Mouse (Mus musculus): ENCODE measurements around the gene Rasgrp1. TPM values are rescaled to one million over a fixed set of nuclear protein-coding genes. Genes with fewer than 3 reads are reported as not detected.
A peak's percentile ranks its signal among the peaks of the same experiment; 100 is the strongest.

Rasgrp1 gene
- polyA plus RNA-seq, 1 experiment from 2014 or later = 0.61 TPM

DNA sequence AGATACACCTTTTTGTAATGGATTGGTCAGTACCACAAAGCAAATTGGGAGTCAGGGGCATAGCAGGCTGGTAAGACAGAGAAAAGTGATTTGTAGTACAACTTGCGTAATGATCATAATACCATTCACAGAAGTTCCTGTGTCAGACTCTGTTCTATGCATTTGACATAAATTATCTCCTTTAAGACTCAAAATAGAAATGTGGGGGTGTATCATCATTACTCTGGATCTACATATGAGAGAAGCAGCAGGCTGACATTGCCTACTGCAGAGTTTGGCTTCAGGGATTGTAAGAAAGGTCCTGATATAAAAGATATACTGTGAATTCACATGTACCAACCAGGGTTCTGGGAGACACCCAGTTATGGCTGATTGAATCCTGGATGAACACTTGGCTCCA lies 28.9 kb upstream of the Rasgrp1 start:
- no peaks in the 10 kb centered on the region for H3K27me3 ChIP-seq (replicated peaks; ENCODE audit: control insufficient read depth, insufficient read depth, low read length)
- no peak overlapping the region for H3K27ac ChIP-seq (ENCODE audit: low read depth)
- H3K9ac ChIP-seq (ENCODE audit: low read length) = no peak overlapping the region
- H3K4me2 ChIP-seq (ENCODE audit: low read length) = no peak overlapping the region
- WGBS = 94% methylated on average over 1 of the region's 1 CpGs
- H3K4me3 ChIP-seq (ENCODE audit: low read depth, low read length) = no peak overlapping the region
- no peaks in the 10 kb centered on the region for H3K36me3 ChIP-seq (ENCODE audit: control insufficient read depth, insufficient read depth, low read length)
- DNase-seq (ENCODE audit: low spot score) (no peak), ATAC-seq (replicated peaks; ENCODE audit: low FRiP score, low TSS enrichment, low read depth) (no peak)
- H3K9me3 ChIP-seq (ENCODE audit: control insufficient read depth, low read length) = no peaks in the 10 kb centered on the region
- H3K4me1 ChIP-seq (replicated peaks; ENCODE audit: control insufficient read depth, insufficient read depth, low read length) = no peaks in the 10 kb centered on the region

DNA sequence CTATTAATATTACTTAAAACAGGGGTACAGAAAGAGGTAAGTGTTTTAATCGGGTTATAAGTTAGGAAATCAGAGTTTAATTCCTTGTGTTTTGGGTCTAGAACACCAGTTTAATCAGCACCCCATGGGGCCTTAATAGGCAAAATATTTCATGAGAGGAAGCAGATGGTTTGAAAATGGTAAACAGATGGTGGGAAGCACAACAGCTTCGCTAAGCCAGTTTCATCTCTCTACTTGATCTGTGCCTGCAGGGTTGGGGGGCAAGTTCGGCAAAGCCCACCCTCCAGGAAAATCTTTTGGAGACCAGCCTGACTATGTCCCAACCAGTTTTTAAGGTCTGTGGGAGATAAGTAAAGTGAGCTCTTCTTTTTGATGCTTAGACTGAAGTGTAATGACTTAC lies 23.7 kb upstream of the Rasgrp1 start:
- Histone ChIP-seq H3K27me3 (replicated peaks; ENCODE audit: control insufficient read depth, insufficient read depth, low read length) (no peaks in the 10 kb centered on the region), H3K36me3 (ENCODE audit: control insufficient read depth, insufficient read depth, low read length) (no peaks in the 10 kb centered on the region), H3K4me2 (ENCODE audit: low read length) (no peak overlapping the region), H3K4me3 (ENCODE audit: low read depth, low read length) (no peak overlapping the region), H3K9me3 (ENCODE audit: control insufficient read depth, low read length) (no peaks in the 10 kb centered on the region), H3K4me1 (replicated peaks; ENCODE audit: control insufficient read depth, insufficient read depth, low read length) (no peaks in the 10 kb centered on the region), H3K9ac (ENCODE audit: low read length) (no peak overlapping the region), H3K27ac (ENCODE audit: low read depth) (no peak overlapping the region)
- DNase-seq (ENCODE audit: low spot score) (no peak), ATAC-seq (replicated peaks; ENCODE audit: low FRiP score, low TSS enrichment, low read depth) (no peak)
- WGBS = 73% methylated on average over 3 of the region's 3 CpGs

DNA sequence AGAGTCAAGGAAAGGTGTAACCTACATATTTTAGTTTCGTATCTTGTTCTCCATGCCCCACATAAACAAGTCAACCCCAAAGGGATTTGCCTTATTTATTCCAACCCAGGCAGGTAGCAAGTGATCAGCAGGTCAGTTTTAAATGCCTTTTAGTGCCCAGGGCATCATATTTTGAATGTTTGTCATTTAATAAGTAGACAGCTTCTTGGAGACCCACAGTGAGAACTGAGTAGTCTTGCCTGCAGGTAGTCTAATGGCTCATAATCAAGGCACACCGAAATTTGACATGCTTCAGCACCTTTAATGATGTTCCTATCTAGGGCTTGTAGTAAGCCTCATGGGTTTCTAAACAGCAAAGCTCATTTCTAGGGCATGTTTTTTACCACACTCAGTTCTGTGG lies 21.3 kb upstream of the Rasgrp1 start:
- Histone ChIP-seq H3K9me3 (ENCODE audit: control insufficient read depth, low read length) (no peaks in the 10 kb centered on the region), H3K36me3 (ENCODE audit: control insufficient read depth, insufficient read depth, low read length) (no peaks in the 10 kb centered on the region), H3K27me3 (replicated peaks; ENCODE audit: control insufficient read depth, insufficient read depth, low read length) (no peaks in the 10 kb centered on the region), H3K4me1 (replicated peaks; ENCODE audit: control insufficient read depth, insufficient read depth, low read length) (no peaks in the 10 kb centered on the region), H3K27ac (ENCODE audit: low read depth) (no peak overlapping the region), H3K4me2 (ENCODE audit: low read length) (no peak overlapping the region), H3K4me3 (ENCODE audit: low read depth, low read length) (no peak overlapping the region), H3K9ac (ENCODE audit: low read length) (no peak overlapping the region)
- ATAC-seq (replicated peaks; ENCODE audit: low FRiP score, low TSS enrichment, low read depth) (no peak), DNase-seq (ENCODE audit: low spot score) (no peak)
- 92% methylated on average over 2 of the region's 2 CpGs for WGBS

DNA sequence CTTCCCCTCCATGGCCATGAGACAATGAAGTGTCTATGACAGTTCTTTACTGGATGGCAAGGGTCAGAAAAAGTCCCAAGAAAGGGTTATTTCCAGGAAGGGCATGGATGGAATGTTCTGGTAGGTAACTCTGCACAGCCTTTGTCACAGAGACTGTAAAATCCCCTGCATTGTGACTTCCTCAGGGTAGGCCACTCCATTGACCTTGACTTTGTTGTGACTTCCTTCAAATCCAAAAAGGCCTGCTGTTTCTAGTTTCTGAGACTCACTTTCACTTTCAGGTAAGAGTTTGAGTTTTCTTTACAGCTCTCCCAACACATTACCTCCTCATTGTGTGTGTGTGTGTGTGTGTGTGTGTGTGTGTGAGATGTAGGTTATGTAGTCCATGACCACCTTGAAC lies 15.1 kb upstream of the Rasgrp1 start:
- DNase-seq (ENCODE audit: low spot score) (no peak), ATAC-seq (replicated peaks; ENCODE audit: low FRiP score, low TSS enrichment, low read depth) (no peak)
- no peak overlapping the region for H3K4me2 ChIP-seq (ENCODE audit: low read length)
- no peaks in the 10 kb centered on the region for H3K36me3 ChIP-seq (ENCODE audit: control insufficient read depth, insufficient read depth, low read length)
- no peak overlapping the region for H3K27ac ChIP-seq (ENCODE audit: low read depth)
- H3K27me3 ChIP-seq (replicated peaks; ENCODE audit: control insufficient read depth, insufficient read depth, low read length) = no peaks in the 10 kb centered on the region
- H3K4me3 ChIP-seq (ENCODE audit: low read depth, low read length) = no peak overlapping the region
- H3K9ac ChIP-seq (ENCODE audit: low read length) = no peak overlapping the region
- no peaks in the 10 kb centered on the region for H3K4me1 ChIP-seq (replicated peaks; ENCODE audit: control insufficient read depth, insufficient read depth, low read length)
- no peaks in the 10 kb centered on the region for H3K9me3 ChIP-seq (ENCODE audit: control insufficient read depth, low read length)

DNA sequence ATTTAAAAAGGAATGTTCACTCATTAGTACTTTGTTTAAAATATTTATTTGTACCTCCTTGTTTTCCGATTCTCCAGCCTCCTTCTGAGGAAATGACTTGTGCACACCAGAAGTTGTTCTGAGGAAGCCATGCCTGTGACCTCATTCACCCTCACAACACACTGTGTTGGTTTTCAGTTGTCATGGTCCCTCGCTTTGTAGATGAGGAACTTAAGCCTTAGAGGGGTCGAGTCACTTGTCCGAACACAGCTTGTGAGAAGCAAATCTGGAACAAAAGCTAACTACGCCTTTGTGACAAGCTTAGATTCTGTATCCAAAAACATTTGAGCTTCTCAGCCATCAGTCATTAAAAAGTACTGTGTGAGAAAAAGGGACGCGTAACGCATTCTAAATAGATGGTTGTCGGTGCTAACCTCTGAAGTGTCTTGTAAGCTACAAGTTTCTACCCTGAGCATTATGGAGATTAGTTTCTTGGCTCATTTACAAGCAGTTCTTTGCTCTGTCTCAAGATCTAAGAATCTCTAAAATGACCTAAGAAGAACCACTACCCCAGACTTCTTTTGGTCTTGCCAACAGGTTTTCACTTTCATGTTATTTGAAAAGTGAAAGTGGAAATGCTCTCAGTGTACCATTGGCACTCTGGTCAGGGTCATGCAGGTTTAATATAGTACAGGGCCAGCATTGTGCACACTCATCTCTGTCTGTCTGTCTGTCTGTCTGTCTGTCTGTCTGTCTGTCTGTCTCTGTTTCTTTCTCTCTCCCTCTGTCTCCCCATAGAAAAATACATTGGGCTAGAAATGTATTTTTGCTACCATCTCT lies 9.7 kb upstream of the Rasgrp1 start:
- Histone ChIP-seq H3K9ac (ENCODE audit: low read length) (no peak overlapping the region), H3K9me3 (ENCODE audit: control insufficient read depth, low read length) (no peaks in the 10 kb centered on the region), H3K4me3 (ENCODE audit: low read depth, low read length) (no peak overlapping the region), H3K36me3 (ENCODE audit: control insufficient read depth, insufficient read depth, low read length) (no peaks in the 10 kb centered on the region), H3K4me2 (ENCODE audit: low read length) (no peak overlapping the region), H3K4me1 (replicated peaks; ENCODE audit: control insufficient read depth, insufficient read depth, low read length) (no peaks in the 10 kb centered on the region), H3K27ac (ENCODE audit: low read depth) (no peak overlapping the region), H3K27me3 (replicated peaks; ENCODE audit: control insufficient read depth, insufficient read depth, low read length) (no peaks in the 10 kb centered on the region)
- 83% methylated on average over 9 of the region's 9 CpGs for WGBS
- DNase-seq (ENCODE audit: low spot score) = no peak
- no peak for ATAC-seq (replicated peaks; ENCODE audit: low FRiP score, low TSS enrichment, low read depth)

DNA sequence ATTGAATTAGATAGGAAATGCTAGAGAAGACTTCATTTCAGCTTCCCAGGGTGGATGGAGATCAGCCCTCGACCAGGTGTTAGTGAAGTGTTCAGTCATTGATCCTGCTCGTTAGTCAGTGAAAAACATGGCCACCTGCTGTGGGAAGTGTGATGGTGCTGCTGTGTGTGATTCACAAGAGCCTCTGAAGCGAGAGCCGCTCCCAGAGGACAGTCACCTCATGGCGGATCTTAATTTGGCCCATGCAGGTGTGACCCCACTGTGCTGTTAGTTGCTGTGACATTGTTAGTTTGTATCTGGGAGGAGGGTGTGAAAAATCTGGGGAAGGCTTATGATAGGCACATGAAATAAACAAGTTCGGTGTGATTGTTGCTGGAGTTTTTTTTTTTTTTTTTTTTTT lies 7.3 kb upstream of the Rasgrp1 start:
- Histone ChIP-seq H3K36me3 (ENCODE audit: control insufficient read depth, insufficient read depth, low read length) (no peaks in the 10 kb centered on the region), H3K4me3 (ENCODE audit: low read depth, low read length) (no peak overlapping the region), H3K27ac (ENCODE audit: low read depth) (no peak overlapping the region), H3K4me1 (replicated peaks; ENCODE audit: control insufficient read depth, insufficient read depth, low read length) (no peaks in the 10 kb centered on the region), H3K27me3 (replicated peaks; ENCODE audit: control insufficient read depth, insufficient read depth, low read length) (no peaks in the 10 kb centered on the region), H3K4me2 (ENCODE audit: low read length) (no peak overlapping the region), H3K9ac (ENCODE audit: low read length) (no peak overlapping the region), H3K9me3 (ENCODE audit: control insufficient read depth, low read length) (no peaks in the 10 kb centered on the region)
- WGBS = 50% methylated on average over 6 of the region's 6 CpGs
- ATAC-seq (replicated peaks; ENCODE audit: low FRiP score, low TSS enrichment, low read depth) = no peak
- no peak for DNase-seq (ENCODE audit: low spot score)

DNA sequence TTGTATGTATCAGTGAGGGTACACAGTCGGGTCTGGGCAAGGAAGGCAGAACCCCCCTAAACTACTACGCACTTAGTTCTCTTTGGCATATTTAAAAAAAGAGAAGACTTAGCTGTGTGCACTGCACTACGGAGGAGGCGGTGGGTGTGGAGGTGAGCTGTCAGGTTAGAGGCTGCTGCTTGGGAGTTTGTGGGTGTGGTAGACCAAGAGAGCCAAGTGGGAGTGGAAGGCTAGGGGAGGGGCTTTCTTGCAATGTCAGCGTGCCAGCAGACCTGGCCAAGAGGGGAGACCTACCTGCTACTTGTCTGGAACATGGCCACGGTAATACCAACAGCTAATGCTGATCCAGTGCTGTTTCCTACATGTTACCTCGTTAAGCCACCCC lies 431 bp upstream of the Rasgrp1 start:
- Histone ChIP-seq H3K9ac (ENCODE audit: low read length) (no peak overlapping the region), H3K4me3 (ENCODE audit: low read depth, low read length) (peak overlapping the region; percentile 49; the same call in 1 of the 2 replicates), H3K27ac (ENCODE audit: low read depth) (no peak overlapping the region), H3K27me3 (replicated peaks; ENCODE audit: control insufficient read depth, insufficient read depth, low read length) (peaks cover 33% of the 10 kb centered on the region), H3K4me2 (ENCODE audit: low read length) (peak overlapping the region; percentile 97), H3K4me1 (replicated peaks; ENCODE audit: control insufficient read depth, insufficient read depth, low read length) (peaks cover 6% of the 10 kb centered on the region), H3K36me3 (ENCODE audit: control insufficient read depth, insufficient read depth, low read length) (no peaks in the 10 kb centered on the region), H3K9me3 (ENCODE audit: control insufficient read depth, low read length) (no peaks in the 10 kb centered on the region)
- 22% methylated on average over 7 of the region's 7 CpGs for WGBS
- ATAC-seq (replicated peaks; ENCODE audit: low FRiP score, low TSS enrichment, low read depth) = peak; percentile 45; the same call in 1 of the 2 replicates
- DNase-seq (ENCODE audit: low spot score) = no peak

DNA sequence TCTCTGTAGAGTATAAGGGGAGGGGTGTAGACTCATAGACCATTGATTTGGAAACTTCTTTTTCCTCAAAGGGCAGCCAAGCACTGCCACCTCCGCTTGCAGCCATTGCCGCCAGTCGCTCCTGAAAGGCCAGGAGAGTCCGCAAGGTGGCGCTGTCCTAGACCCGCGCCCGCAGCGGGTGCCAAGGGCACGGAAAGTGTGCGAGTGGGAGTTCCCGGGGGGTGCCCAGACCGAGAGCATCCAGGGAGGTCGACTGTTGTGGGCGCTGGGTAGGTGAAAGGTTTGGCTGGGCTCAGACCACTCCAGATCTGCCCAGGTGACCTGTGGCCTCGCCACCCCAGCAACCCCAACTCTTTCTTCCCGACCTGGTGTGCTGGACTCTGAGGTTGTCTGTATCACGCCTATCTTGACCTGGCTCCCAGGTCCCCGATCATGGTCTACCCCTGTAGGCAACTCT lies 683 bp downstream of the Rasgrp1 start:
- Histone ChIP-seq H3K4me2 (ENCODE audit: low read length) (peak overlapping the region; percentile 97), H3K27ac (ENCODE audit: low read depth) (no peak overlapping the region), H3K9me3 (ENCODE audit: control insufficient read depth, low read length) (no peaks in the 10 kb centered on the region), H3K4me3 (ENCODE audit: low read depth, low read length) (peak overlapping the region; percentile 49), H3K36me3 (ENCODE audit: control insufficient read depth, insufficient read depth, low read length) (no peaks in the 10 kb centered on the region), H3K27me3 (replicated peaks; ENCODE audit: control insufficient read depth, insufficient read depth, low read length) (peaks cover 33% of the 10 kb centered on the region), H3K4me1 (replicated peaks; ENCODE audit: control insufficient read depth, insufficient read depth, low read length) (peaks cover 6% of the 10 kb centered on the region), H3K9ac (ENCODE audit: low read length) (peak overlapping the region; percentile 27; the same call in 1 of the 2 replicates)
- WGBS = 1% methylated on average over 17 of the region's 19 CpGs
- ATAC-seq (replicated peaks; ENCODE audit: low FRiP score, low TSS enrichment, low read depth) = peak; percentile 25; the same call in 1 of the 2 replicates
- DNase-seq (ENCODE audit: low spot score) = peak; percentile 86

DNA sequence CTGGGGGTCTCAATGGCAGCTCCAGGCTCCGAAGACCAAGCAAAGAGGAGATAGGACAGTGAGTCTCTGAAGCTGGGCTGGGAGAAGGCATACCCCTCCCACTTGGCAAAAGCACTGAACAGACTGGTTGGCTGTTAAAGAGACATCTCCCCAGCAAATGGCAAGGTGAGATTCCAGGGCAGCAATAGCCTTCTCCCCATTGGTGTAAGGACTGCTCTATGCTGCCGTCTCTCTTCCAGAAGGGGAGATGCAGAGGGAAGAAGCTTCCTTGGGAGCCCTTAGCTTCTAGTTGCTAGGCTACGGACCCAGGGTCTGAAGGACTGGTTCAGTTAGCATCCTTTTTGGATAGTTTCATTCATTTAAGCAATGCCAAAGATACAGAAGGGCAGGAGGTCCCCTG lies 4.3 kb downstream of the Rasgrp1 start:
- ATAC-seq (replicated peaks; ENCODE audit: low FRiP score, low TSS enrichment, low read depth) (no peak), DNase-seq (ENCODE audit: low spot score) (no peak)
- H3K9me3 ChIP-seq (ENCODE audit: control insufficient read depth, low read length) = no peaks in the 10 kb centered on the region
- no peak overlapping the region for H3K4me2 ChIP-seq (ENCODE audit: low read length)
- no peaks in the 10 kb centered on the region for H3K36me3 ChIP-seq (ENCODE audit: control insufficient read depth, insufficient read depth, low read length)
- no peak overlapping the region for H3K9ac ChIP-seq (ENCODE audit: low read length)
- H3K27me3 ChIP-seq (replicated peaks; ENCODE audit: control insufficient read depth, insufficient read depth, low read length) = peaks cover 28% of the 10 kb centered on the region
- H3K4me3 ChIP-seq (ENCODE audit: low read depth, low read length) = no peak overlapping the region
- H3K4me1 ChIP-seq (replicated peaks; ENCODE audit: control insufficient read depth, insufficient read depth, low read length) = peaks cover 6% of the 10 kb centered on the region
- 66% methylated on average over 3 of the region's 3 CpGs for WGBS
- H3K27ac ChIP-seq (ENCODE audit: low read depth) = no peak overlapping the region

Data from intestine, embryonic 14.5 days (tissue).